7 mouse cellular contexts compared by ENCODE assay signal in the genomic region with DNA sequence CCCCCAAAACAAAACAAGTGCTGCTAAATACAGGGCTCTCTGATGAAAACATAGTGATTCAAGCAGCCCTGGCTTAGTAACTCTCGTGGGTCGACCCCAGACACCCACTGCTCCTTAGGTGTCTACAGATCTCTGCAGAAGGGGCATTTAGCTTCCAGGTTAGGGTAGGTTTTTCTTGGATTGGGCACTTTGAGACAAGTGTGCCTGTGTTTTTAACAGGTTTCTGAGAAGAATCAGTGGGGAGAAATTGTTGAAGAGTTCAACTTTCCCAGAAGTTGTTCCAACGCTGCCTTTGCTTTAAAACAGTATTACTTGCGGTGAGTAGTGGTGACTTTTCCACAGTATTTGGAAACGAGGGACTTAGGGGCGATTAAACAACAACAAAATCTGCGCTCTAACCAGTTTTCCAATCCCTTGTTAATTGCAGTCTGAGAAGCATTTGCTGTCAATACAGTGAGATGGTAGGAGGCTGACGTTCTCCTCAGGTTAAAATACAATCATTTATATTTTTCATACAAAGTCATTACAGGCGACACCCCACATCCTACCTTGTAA. TPM values are rescaled to one million over a fixed set of nuclear protein-coding genes. Genes with fewer than 3 reads are reported as not detected.
DNase-seq lines count a peak whose midpoint lies in the region; ATAC-seq and TF ChIP-seq lines count a peak whose summit lies in the region.

No protein-coding gene starts in this region.

- peak overlapping the region; percentile 77 for H3K4me2 ChIP-seq in forebrain, embryonic 11.5 days (ENCODE audit: low read depth, low read length, severe bottlenecking)
- peak overlapping the region; percentile 63 for H3K4me2 ChIP-seq in limb, embryonic 15.5 days
- peak overlapping the region; percentile 78 for H3K4me2 ChIP-seq in stomach, postnatal 0 days (replicated peaks; ENCODE audit: low read depth)

- no peaks in the 10 kb centered on the region for H3K36me3 ChIP-seq in testis, adult 2 months (ENCODE audit: control insufficient read depth, insufficient read depth, low read length)
- no peaks in the 10 kb centered on the region; the same call in none of the 2 replicates for H3K36me3 ChIP-seq in forebrain, embryonic 11.5 days (ENCODE audit: control insufficient read depth, insufficient read depth, low read length)
- H3K36me3 ChIP-seq in limb, embryonic 15.5 days, result no peaks in the 10 kb centered on the region
- no peaks in the 10 kb centered on the region for H3K36me3 ChIP-seq in stomach, postnatal 0 days (ENCODE audit: control insufficient read depth, insufficient read depth, low read length)

- H3K4me3 ChIP-seq in testis, adult 2 months (ENCODE audit: control insufficient read depth, low read depth, low read length), result peak overlapping the region; percentile 96
- peak overlapping the region; percentile 95 for H3K4me3 ChIP-seq in forebrain, embryonic 11.5 days (ENCODE audit: low read depth, low read length)
- H3K4me3 ChIP-seq in limb, embryonic 15.5 days, result peak overlapping the region; percentile 80
- peak overlapping the region; percentile 93 for H3K4me3 ChIP-seq in stomach, postnatal 0 days (ENCODE audit: low read depth, low read length)

- no peaks in the 10 kb centered on the region for H3K9me3 ChIP-seq in forebrain, embryonic 11.5 days (ENCODE audit: control insufficient read depth, low read length)
- no peaks in the 10 kb centered on the region for H3K9me3 ChIP-seq in limb, embryonic 15.5 days
- no peaks in the 10 kb centered on the region for H3K9me3 ChIP-seq in stomach, postnatal 0 days (ENCODE audit: control insufficient read depth, low read length)

- TF ChIP-seq POLR2A in testis, adult 2 months (IDR thresholded peaks at IDR 0.05; ENCODE audit: control insufficient read depth, low read depth, low read length), result no peak

- no peak for DNase-seq in testis, postnatal 10 days (ENCODE audit: low spot score)
- DNase-seq in forebrain, embryonic 11.5 days (ENCODE audit: low spot score), result no peak
- DNase-seq in stomach, postnatal 0 days (ENCODE audit: low spot score), result no peak
- no peak for DNase-seq in gastrocnemius, adult 8-10 months (ENCODE audit: low spot score in 2 of 2)

- H3K27me3 ChIP-seq in testis, adult 2 months (ENCODE audit: control insufficient read depth, insufficient read depth, low read length), result no peaks in the 10 kb centered on the region
- no peaks in the 10 kb centered on the region for H3K27me3 ChIP-seq in forebrain, embryonic 11.5 days (ENCODE audit: control insufficient read depth, insufficient read depth, low read length)
- H3K27me3 ChIP-seq in limb, embryonic 15.5 days, result no peaks in the 10 kb centered on the region
- no peaks in the 10 kb centered on the region for H3K27me3 ChIP-seq in stomach, postnatal 0 days (ENCODE audit: control insufficient read depth, insufficient read depth, low read length)

- peaks cover 7% of the 10 kb centered on the region for H3K4me1 ChIP-seq in testis, adult 2 months (ENCODE audit: control insufficient read depth, insufficient read depth, low read length)
- peaks cover 2% of the 10 kb centered on the region; the same call in 1 of the 2 replicates for H3K4me1 ChIP-seq in forebrain, embryonic 11.5 days (replicated peaks; ENCODE audit: control insufficient read depth, insufficient read depth, low read length)
- H3K4me1 ChIP-seq in limb, embryonic 15.5 days, result peaks cover 6% of the 10 kb centered on the region; the same call in 1 of the 2 replicates
- no peaks in the 10 kb centered on the region for H3K4me1 ChIP-seq in stomach, postnatal 0 days (replicated peaks; ENCODE audit: control insufficient read depth, insufficient read depth)

- 3% methylated on average over 9 of the region's 9 CpGs for WGBS in forebrain, embryonic 11.5 days
- 2% methylated on average over 9 of the region's 9 CpGs for WGBS in limb, embryonic 15.5 days
- 4% methylated on average over 9 of the region's 9 CpGs for WGBS in stomach, postnatal 0 days

- peak overlapping the region; percentile 100 for H3K9ac ChIP-seq in forebrain, embryonic 11.5 days (ENCODE audit: low read length)
- H3K9ac ChIP-seq in limb, embryonic 15.5 days, result peak overlapping the region; percentile 98
- H3K9ac ChIP-seq in stomach, postnatal 0 days (ENCODE audit: low read length), result peak overlapping the region; percentile 99

- no peak for TF ChIP-seq EP300 in stomach, postnatal 0 days (optimal IDR thresholded peaks at IDR 0.05)

- peak overlapping the region; percentile 94 for H3K27ac ChIP-seq in testis, adult 2 months (ENCODE audit: control insufficient read depth, insufficient read depth, low read depth, low read length)
- peak overlapping the region; percentile 100; the same call in 1 of the 2 replicates for H3K27ac ChIP-seq in forebrain, embryonic 11.5 days (ENCODE audit: low read depth, low read length)
- peak overlapping the region; percentile 100 for H3K27ac ChIP-seq in limb, embryonic 15.5 days
- H3K27ac ChIP-seq in stomach, postnatal 0 days (replicated peaks), result peak overlapping the region; percentile 100

- no peak for TF ChIP-seq CTCF in testis, adult 2 months (IDR thresholded peaks at IDR 0.05; ENCODE audit: control insufficient read depth, insufficient read depth, insufficient replicate concordance, low read depth, low read length)
- TF ChIP-seq CTCF in stomach, postnatal 0 days (IDR thresholded peaks at IDR 0.05; ENCODE audit: low read depth), result no peak

- ATAC-seq in forebrain, embryonic 11.5 days (replicated peaks; ENCODE audit: low FRiP score), result no peak
- ATAC-seq in limb, embryonic 15.5 days (ENCODE audit: insufficient number of reproducible peaks, low FRiP score, low TSS enrichment, low read depth), result no peak
- ATAC-seq in stomach, postnatal 0 days (ENCODE audit: low FRiP score, low TSS enrichment), result no peak
- no peak for ATAC-seq in megakaryocyte-erythroid progenitor cell, adult 5-6 weeks (replicated peaks; ENCODE audit: low FRiP score, low TSS enrichment, poor library complexity, severe bottlenecking)

RNA-seq across cellular contexts. Expression of a gene that starts 1.6 kb away (rescaled TPM):
- 71.5 and 83.6 TPM in 2 replicates for polyA plus RNA-seq in testis, adult 2 months (2012; rRNA removed)
- 42.4 and 47.4 TPM in 2 replicates for polyA plus RNA-seq in forebrain, embryonic 11.5 days (2014; fragmentation: Nextera tagmentation; extraction: Ambion mirVana)
- polyA plus RNA-seq in limb, embryonic 15.5 days (2015; fragmentation: Nextera tagmentation; extraction: Ambion mirVana), result 18.3 and 21.5 TPM in 2 replicates
- 7.3 and 8.3 TPM in 2 replicates for polyA plus RNA-seq in stomach, postnatal 0 days (2015; fragmentation: Nextera tagmentation; extraction: Ambion mirVana)
- 91.7 and 92.2 TPM in 2 replicates for total RNA-seq in megakaryocyte-erythroid progenitor cell, adult 5-6 weeks (2014; fragmentation: Nextera tagmentation)
- total RNA-seq in megakaryocyte-erythroid progenitor cell, adult 5-6 weeks (2017), result 46.8 and 64.6 TPM in 2 replicates
- 10 to 100 TPM; 10.2 to 12.0 (median 11.2) TPM for total RNA-seq in gastrocnemius, adult 8-10 months (2022)
